Mouse (Mus musculus) cortical plate, adult 2 months (tissue): ENCODE measurements at regions not wholly inside any gene's neighbourhood (a gene's known extent, or its start where the extent isn't known, plus 50 kb on each side); places are given as distances from the start of the nearest gene placed in this dataset.

ENCODE experiments used
- CTCF ChIP-seq: fragments of 200-500 bp; IDR thresholded peaks from 2 replicates; pipeline ENCODE4 v1.5.1; 2011; ENCODE audit warnings: mild to moderate bottlenecking, control low read depth, low read length; ENCODE audit not compliant: insufficient read depth; ENCODE audit errors: extremely low read depth
- POLR2A ChIP-seq: fragments of 200-500 bp; IDR thresholded peaks from 2 replicates; pipeline ENCODE4 v1.6.1; 2011; ENCODE audit warnings: mild to moderate bottlenecking, low read length, control low read depth; ENCODE audit not compliant: insufficient read depth; ENCODE audit errors: extremely low read depth

- TF ChIP-seq CTCF = no peak
- no peak for TF ChIP-seq POLR2A
Measured at GRCm38 (mm10) chr12:68980173-68980572, 178.8 kb downstream of the Rps29 start.
